Mouse (Mus musculus): ENCODE results near the gene Rtf1. TPM values are rescaled to one million over a fixed set of nuclear protein-coding genes. Genes with fewer than 3 reads are reported as not detected.
"Not testable (repeated sequence)": the region's sequence is repeated elsewhere in the genome, so short reads cannot be mapped to it uniquely, and the experiment has no call there.

Gene Rtf1
- total RNA-seq (2021): 10 to 100 TPM; 25.3 to 27.2 TPM
- long read RNA-seq, experiment 1, full-length matches to known transcripts: 3 of 8 reads
- long read RNA-seq, experiment 1, partial matches to known transcripts: 5 of 8 reads
- long read RNA-seq, experiment 1, other reads (novel, unspliced or antisense): 0 of 8 reads
- long read RNA-seq, experiment 2, full-length matches to known transcripts: 5 of 14 reads
- long read RNA-seq, experiment 2, partial matches to known transcripts: 5 of 14 reads
- long read RNA-seq, experiment 2, other reads (novel, unspliced or antisense): 4 of 14 reads

DNA sequence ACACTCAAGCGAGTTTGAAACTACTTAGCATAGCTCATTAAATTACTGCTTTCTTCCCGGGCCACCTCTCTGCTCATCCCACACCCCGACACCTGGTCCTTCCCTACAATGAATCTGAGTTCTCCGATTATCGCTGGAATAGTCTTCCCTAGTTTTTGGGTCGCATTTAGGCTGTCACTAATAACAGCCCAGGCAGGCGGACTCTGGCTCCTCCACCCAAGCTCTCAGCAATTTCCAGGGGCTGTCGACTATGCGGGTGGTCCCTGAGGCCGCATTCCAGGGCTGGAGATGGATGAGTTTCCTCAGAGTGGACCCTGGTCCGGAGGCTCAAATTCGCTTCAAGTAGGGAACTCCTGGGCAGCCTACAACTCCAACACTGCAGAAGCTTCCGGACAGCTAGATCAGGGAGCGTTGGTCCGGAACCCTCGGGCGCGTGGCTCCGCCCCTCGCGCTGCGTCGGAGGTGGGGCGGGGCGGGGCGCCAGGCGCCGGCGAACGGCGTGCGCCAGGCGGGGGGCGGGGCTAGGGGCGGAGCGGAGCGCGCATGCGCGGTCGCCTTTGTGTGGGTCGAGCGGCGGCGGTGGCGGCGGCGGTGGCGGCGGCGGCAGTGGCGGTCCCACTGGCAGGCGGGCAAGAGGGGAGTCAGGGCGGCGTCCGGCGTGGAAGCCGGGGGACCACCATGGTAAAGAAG is at the start of gene Rtf1:
TSS of gene Rtf1 (plus strand) at position 544 of the 690 bp plus-strand sequence.
- Histone ChIP-seq H3K27ac (peak within 1 kb of the TSS; percentile 90), H3K4me3 (peak within 1 kb of the TSS; percentile 99)
- no peak for TF ChIP-seq CTCF (IDR thresholded peaks at IDR 0.05)
- DNase-seq: peak; percentile 98
- intact Hi-C loops (cut with DNase I): loop anchor here (5.0 kb wide), 1 partner anchor 127 kb away; the partner anchor contains the start of genes Chp1 and Exd1

DNA sequence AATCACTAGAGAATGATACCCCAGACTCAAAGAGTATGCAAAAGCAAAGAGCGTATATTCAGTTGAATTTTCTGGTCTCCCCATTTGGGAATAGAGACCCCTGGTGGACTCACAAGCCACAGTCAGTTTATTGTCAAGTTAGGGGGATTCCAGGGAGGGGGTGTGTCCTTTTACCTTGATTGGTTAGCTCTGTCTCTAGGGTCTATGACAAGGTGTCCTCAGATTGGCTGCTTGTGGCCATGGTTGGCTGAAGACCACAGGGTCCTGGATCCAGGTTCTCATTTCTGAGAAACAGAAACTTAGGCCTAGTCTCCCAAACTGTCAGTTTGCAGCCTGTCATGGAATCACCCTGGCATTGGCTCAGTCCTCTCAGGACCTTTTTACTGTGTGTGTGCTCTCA is 38.1 kb upstream of the Rtf1 start:
- no peak for TF ChIP-seq CTCF (IDR thresholded peaks at IDR 0.05)
- Histone ChIP-seq H3K27ac (no peak overlapping the region), H3K4me3 (no peak overlapping the region)
- no peak for DNase-seq
- intact Hi-C loops (cut with DNase I): no loop called here

DNA sequence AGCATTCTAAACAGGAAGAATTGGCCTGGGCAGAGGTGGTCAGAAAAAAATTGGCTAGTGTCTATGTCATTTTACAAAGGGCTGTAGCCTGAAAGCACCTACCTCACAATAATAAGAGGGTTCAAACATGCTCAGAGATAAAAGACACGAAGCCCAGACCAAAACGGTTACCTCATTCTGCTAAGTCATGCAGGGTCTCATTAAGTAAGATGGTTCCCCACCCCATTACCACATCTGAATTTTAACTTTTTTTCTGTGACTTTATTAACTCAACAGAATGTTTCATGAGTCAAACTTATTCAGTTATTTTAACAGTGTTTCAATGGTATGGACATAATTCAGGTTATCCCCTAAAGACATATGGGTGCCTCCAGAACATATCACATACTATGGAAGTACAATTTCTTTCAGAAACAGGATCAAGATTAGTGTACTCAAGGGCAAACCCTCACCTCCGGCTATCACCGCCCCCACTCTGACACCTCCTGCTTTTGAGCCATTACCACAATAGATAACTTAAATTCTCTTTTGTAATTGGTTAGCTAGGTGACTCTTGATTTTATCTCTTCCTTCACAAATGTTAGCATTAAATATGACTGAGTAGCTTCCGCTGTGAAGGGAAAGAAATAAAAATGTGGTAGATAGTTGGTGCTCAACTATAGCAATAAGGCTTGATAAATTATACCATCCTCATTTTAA is 33.5 kb upstream of the Rtf1 start:
- DNase-seq: no peak
- intact Hi-C loops (cut with DNase I): no loop called here
- TF ChIP-seq CTCF (IDR thresholded peaks at IDR 0.05): no peak
- Histone ChIP-seq H3K4me3 (no peak overlapping the region), H3K27ac (no peak overlapping the region)

DNA sequence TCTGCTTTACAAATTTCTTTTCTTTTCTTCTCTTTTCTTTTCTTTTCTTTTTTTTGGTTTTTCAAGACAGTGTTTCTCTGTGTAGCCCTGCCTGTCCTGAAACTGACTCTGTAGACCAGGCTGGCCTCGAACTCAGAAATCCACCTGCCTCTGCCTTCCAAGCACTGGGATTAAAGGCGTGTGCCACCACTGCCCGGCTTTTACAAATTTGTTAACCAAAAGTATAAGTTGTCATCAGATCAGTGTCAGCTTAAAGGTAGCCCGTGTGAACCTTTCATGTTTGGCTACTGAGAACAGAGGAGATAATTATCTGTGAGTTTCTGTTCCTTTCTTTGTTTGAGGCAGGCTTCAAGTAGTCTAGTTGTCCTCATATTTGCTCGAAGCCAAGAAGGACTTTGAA is 30.6 kb upstream of the Rtf1 start:
- H3K4me3 ChIP-seq: no peak overlapping the region
- intact Hi-C loops (cut with DNase I): no loop called here
- DNase-seq: no peak
- H3K27ac ChIP-seq: no peak overlapping the region
- no peak for TF ChIP-seq CTCF (IDR thresholded peaks at IDR 0.05)

DNA sequence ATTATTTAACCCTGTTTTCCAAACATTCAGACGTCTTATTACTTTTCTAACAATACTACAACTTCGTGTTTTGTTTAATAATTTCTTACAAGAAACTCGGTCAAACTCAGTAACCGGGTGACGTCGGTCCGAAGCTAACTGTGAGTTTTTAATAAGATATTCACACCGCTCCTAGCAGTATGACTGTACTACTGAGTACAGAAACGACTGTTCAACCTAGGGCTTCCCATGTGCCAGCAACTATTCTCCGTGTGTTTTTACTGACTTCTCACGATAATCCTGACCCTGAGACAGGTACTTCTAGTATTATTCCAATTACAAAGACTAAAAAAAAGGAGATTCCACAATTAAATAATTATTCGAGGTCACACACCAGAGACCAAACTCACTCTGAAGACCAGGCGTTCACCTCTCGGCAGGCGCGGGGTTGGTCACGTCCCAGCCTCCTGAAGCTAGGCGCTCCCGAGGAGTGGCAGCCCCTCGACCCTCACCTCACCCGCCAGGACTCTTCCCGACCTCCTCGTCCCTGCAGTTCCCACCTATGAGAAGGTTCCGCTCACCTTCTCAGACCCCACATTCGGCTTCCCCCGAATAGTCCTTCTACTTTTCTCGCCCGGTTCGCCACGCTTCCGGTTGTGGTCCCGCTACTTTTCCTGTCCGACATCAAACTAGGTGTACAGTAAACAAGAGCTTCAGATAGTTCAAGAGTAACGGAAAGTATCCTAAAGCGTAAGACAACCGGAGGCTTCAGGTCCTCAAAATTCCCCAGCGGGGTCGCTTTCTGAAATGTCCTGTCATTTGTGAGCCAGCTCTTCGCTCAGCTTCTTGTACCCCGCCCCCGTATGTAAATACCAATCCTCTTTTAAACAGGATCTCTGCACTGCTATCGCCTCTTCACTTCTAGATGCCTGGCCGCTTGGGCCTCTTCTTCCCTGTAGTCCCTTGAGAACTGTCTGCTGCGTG is 12.4 kb upstream of the Rtf1 start, which contains the start of gene Ndufaf1:
TSS of gene Ndufaf1 (minus strand) at position 608 of the 963 bp plus-strand sequence.
- Histone ChIP-seq H3K27ac (peak within 1 kb of the TSS; percentile 89), H3K4me3 (peak within 1 kb of the TSS; percentile 99)
- DNase-seq: peak; percentile 85
- TF ChIP-seq CTCF (IDR thresholded peaks at IDR 0.05): no peak
- intact Hi-C loops (cut with DNase I): no loop called here

DNA sequence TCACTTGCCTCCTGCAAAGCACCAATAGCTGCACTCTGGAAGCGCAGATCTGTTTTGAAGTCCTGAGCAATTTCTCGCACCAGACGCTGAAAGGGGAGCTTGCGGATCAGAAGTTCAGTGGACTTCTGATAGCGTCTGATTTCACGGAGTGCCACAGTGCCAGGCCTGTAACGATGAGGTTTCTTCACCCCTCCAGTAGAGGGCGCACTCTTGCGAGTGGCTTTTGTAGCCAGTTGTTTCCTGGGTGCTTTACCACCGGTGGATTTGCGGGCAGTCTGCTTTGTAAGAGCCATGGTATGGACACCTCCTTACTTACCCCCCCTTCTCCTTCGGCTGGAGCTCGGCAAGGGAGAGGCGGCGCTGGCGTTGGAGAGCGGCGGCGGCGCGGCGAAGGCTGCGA is 9.1 kb upstream of the Rtf1 start:
- DNase-seq; intact Hi-C loops (cut with DNase I); H3K4me3 ChIP-seq; H3K27ac ChIP-seq: not testable (repeated sequence)
- peak; percentile 19; the same call in 1 of the 2 replicates for TF ChIP-seq CTCF (IDR thresholded peaks at IDR 0.05)

DNA sequence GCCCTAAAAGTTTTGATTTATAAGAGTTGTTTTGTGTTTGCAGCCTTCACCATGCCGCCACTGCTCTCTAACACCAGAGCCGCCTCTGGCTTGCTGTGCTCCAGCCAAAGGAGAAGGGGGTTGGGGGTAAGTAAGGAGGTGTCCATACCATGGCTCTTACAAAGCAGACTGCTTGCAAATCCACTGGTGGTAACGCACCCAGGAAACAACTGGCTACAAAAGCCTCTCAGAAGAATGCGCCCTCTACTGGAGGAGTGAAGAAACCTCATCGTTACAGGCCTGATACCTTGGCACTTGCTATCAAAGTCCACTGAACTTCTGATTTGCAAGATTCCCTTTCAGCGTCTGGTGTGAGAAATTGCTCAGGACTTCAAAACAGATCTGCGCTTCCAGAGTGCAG is 5.9 kb upstream of the Rtf1 start:
- Histone ChIP-seq H3K4me3 (no peak overlapping the region), H3K27ac (no peak overlapping the region)
- intact Hi-C loops (cut with DNase I): no loop called here
- TF ChIP-seq CTCF (IDR thresholded peaks at IDR 0.05): peak; percentile 63
- peak; percentile 15 for DNase-seq

DNA sequence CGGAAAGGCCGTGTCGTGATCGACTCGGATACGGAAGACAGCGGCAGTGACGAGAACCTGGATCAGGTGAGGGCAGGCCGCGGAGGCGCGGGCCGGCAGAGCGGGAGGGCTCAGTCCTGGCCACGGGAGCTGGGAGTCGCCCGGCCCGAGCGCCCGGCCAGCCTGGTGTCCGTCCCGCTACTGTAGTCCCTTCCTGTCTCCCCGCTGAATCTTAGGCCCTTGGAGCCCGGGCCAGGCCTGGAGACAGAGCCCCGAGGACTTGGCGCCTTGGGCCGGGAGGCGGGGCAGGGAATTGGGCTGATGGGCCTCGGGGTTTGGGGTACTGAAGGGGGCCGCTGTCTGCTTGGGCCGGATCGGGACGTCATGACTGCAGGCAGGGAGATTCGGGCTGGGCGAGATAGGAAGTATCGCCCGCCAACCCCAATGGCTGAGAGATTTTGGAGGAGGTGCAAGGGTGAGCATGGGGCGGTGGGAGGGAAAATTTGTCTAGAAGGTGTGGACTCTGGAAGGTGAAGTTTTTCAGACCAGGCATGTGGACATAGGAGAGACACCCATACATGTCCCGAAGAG is 432 bp downstream of the Rtf1 start:
- no peak for DNase-seq
- intact Hi-C loops (cut with DNase I): loop anchor here (5.0 kb wide), 1 partner anchor 128 kb away; the partner anchor contains the start of genes Chp1 and Exd1
- TF ChIP-seq CTCF (IDR thresholded peaks at IDR 0.05): no peak
- H3K4me3 ChIP-seq: peak overlapping the region; percentile 99
- H3K27ac ChIP-seq: peak overlapping the region; percentile 90

DNA sequence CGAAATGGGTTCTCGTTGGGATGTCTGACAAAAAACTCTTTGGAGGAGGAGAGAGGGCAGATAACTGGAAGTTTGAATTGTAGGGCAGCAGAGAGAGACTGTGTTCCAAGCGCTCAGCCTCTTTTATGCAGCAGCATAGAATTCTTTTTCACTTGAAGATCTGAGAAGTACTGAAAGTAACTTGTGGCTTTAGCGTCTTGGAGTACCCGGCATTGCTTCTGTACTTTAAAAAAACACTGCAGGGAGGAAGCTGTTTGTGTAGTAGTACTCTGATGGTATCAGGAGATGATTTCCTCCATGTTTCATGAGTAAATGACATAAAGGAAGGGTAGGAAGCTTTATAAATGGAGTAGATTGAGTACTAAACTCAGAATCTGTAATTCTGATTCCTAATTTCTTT is 963 bp downstream of the Rtf1 start:
- H3K27ac ChIP-seq: peak overlapping the region; percentile 90; the same call in 1 of the 2 replicates
- TF ChIP-seq CTCF (IDR thresholded peaks at IDR 0.05): no peak
- no peak for DNase-seq
- intact Hi-C loops (cut with DNase I): loop anchor here (5.0 kb wide), 1 partner anchor 129 kb away; the partner anchor contains the start of genes Chp1 and Exd1
- peak overlapping the region; percentile 99 for H3K4me3 ChIP-seq

DNA sequence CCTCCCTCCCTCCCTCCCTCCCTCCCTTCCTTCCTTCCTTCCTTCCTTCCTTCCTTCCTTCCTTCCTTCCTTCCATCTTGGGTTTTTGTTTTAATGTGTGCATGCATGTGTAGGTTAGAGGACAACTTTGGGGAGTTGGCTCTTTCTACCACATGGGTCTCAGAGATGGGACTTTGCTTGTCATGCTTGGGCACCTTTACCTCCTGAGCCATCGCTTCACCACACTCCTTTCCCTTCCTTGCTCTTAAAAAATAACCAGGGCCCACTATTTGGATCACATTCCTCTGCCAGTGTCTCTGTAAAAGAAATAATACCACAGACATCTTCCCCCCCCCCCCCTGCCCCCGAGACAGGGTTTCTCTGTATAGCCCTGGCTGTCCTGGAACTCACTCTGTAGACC is 8.8 kb downstream of the Rtf1 start:
- intact Hi-C loops (cut with DNase I): no loop called here
- Histone ChIP-seq H3K27ac (no peak overlapping the region), H3K4me3 (no peak overlapping the region)
- no peak for DNase-seq
- no peak for TF ChIP-seq CTCF (IDR thresholded peaks at IDR 0.05)

DNA sequence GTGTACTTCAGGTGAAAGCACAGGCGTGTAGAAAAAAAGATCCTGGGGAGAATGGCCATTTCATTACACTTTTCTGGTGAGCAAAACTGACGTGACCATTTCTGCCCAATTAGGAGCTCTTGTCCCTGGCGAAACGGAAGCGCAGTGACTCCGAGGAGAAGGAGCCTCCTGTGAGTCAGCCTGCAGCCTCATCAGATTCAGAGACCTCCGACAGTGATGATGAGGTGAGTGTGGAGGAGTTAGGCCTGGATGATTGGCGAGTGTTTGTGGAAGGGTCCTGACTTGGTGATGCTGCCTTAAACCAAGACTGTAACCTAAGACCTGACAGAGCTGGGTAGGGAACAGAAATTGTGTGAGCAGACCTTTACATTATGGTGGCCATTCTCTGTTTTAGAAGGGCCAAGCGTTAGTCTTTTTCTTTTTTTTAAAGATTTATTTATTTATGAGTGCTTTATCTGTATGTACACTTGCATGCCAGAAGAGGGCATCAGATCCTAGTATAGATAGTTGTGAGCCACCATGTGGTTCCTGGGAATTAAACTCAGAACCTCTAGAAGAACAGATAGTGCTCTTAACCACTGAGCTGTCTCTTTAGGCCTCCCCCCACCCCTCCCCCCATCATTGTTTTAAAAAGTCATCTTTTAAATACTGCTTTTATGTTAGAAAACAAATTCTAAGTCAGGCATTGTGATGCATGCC is 17.3 kb downstream of the Rtf1 start:
- no peak for DNase-seq
- Histone ChIP-seq H3K27ac (no peak overlapping the region), H3K4me3 (no peak overlapping the region)
- peak; percentile 43 for TF ChIP-seq CTCF (IDR thresholded peaks at IDR 0.05)
- intact Hi-C loops (cut with DNase I): no loop called here
